Mouse (Mus musculus) thymus, postnatal 14 days (tissue): ENCODE data around the gene Tlx2.

ENCODE experiments used
- DNase-seq: peaks from one replicate; pipeline ENCODE4 v3.0.0; 2021

The Tlx2 gene

DNA sequence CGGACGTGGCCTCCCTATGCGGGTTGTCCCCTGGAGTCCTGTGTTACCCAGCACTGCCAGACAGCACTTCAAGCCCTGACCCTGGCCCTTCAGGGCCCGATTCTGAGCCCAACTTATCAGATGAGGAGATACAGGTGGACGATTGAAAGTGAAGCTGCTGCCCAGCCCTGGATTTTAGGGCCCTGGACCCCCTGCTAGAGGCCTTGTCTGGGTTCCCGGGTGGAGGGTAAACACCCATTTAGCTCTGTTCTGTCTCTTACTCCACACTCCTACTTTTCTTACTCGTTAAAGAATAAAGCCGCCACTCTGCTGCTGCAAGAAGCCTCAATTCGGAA lies 17.8 kb upstream of the Tlx2 start:
- DNase-seq: no peak

DNA sequence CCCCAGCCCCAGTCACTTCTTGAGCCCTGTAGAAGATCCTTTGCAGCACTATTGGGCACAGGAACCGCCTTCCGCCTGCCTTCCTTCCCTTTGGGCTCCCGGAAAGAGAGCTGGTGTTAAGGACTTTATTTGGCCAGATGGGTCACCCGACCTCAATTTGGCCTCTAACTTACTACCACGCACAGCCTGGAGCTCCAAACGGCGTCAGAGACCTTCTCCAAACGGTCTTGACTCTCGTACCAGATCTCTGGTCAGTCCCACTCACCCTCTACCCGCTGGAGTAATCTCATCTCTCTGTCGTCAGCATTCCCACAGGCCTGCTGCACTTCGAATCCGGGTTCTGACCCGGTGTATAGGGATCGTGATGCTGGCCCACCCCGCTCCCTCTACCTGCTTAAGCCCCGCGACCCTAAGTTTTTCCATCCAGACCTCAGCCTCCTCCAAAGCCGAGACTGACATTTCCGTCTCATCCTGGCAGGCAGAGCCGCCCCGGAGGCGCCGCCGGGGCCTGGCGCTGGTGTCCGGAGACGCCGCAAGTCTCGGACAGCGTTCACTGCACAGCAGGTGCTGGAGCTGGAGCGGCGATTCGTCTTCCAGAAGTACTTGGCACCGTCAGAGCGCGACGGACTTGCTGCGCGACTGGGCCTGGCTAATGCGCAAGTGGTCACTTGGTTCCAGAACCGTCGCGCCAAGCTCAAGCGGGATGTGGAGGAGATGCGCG lies 17.3 kb upstream of the Tlx2 start:
- no peak for DNase-seq

DNA sequence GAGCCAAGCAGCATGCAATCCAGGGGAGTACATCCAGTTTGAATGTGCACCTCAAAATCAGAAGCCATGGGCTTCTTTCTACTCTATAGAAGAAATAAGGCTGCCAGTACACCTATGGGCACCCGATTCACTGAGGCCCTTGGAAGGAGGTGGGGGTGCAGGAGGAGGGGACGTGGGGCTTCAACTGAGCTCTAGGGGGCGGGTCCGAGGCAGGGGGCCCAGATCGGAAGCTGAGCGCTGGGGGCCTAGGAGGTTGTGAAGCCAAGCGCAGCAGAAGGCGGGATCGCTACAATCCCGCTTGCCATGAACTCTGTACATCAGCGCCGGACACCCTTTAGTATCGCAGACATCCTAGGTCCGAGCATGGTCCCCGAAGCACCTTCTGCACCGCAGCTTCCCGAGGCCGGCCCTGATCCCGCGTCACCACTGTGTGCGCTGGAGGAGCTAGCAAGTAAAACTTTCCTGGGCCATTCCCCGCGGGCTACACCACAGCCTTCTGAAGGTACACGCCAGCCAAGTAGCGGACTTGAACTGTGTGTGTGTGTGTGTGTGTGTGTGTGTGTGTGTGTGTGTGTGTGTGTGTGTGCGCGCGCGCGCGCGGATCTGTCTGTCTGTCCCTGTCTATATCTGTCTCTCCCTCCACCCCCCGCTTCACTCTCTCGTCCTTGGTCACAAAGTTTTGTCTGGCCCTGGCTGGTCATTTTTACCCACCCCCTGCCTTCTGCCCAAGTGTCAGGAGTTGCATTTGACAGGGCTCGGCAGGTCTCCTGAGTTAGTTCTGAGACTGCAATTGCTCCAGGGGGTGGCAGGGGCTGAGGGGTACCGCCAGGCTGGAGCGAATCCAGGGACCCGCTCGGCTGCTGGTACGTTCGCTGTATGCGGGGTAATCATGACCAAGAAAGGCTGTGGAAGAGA lies 16.3 kb upstream of the Tlx2 start, which contains the start of gene Lbx2:
TSS of gene Lbx2 (plus strand) at position 247 of the 915 bp plus-strand sequence.
- peak; percentile 54 for DNase-seq

DNA sequence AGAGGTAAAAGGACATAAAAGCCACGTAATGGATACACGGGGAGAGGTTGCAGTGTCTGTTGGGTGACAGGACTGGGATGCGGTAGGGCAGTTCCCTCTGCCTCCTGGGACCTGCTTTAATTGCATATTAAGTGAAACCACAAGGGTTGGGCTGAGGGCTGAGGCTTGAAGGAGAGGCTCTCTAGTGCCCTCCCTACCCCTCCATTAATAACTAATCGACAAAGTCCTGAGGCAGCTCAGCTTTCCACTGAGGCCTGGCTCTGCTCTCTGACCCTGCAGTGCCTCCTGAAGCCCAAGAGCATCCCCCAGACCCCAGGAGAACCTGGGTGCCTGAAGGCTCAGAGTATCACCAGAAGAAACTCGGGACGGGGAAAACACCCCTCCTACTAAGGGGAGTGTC lies 14.4 kb upstream of the Tlx2 start:
- no peak for DNase-seq

DNA sequence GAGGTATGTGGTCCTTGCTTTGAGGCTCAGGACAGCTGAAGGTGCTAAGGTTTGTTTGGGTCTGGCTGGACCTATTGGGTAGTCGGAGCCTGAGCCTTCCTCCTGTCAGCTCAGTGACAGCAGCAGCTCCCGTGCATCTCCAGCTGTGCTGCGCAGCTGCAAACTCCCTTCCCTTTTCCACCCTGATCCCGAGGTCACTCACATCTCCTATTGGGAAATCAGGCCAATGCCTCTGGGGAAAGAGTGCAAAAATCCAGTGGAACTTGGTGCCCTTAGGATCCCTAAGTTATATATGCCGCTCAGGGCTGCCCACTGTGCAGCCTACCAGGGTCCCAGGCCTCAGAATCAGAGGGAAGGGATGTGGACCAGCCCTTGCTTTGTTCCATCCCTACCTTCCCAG lies 13.4 kb upstream of the Tlx2 start:
- DNase-seq: no peak

DNA sequence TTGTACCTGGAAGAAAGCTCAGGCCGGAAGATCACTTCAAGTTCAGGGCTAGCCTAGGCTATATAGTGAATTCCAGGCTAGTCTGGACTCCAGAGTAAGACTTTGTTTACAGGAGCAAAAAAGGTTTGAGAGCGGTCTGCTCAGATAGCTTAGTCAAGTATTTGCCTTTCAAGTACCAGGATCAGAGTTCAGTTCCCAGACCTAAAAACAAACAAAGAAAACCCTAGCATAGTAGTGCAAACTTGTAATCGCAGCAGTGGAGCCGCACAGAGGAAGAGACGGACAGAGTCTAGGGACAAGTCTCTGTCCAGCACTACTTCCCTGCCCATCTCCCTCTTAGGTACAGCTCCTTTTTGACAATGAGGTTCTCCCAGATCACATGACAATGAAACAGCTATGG lies 10.1 kb upstream of the Tlx2 start:
- no peak for DNase-seq

DNA sequence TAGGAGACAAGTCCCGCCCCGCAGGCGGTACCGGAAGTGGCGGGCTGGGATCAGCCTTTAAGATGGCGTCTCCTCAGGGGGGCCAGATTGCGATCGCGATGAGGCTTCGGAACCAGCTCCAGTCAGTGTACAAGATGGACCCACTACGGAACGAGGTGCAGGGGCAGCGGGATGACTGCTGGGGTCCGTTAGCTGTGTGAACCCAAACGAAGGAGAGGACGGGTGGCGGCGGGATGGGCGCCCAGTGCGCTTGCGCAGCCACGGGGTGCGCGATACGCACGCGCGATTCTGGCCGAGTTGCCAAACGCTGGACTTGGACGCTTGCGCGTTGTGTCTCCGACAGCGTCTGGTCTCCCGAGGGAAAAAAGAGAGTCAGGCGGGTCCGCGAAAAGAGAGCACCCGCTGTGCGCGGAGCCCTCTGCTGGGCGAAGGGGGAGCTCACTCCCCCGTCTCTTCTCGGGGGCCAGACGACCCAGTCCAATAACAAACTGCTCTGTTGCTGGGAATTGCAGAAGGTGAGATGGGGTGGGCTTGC lies 8.3 kb upstream of the Tlx2 start:
- peak; percentile 100 for DNase-seq

DNA sequence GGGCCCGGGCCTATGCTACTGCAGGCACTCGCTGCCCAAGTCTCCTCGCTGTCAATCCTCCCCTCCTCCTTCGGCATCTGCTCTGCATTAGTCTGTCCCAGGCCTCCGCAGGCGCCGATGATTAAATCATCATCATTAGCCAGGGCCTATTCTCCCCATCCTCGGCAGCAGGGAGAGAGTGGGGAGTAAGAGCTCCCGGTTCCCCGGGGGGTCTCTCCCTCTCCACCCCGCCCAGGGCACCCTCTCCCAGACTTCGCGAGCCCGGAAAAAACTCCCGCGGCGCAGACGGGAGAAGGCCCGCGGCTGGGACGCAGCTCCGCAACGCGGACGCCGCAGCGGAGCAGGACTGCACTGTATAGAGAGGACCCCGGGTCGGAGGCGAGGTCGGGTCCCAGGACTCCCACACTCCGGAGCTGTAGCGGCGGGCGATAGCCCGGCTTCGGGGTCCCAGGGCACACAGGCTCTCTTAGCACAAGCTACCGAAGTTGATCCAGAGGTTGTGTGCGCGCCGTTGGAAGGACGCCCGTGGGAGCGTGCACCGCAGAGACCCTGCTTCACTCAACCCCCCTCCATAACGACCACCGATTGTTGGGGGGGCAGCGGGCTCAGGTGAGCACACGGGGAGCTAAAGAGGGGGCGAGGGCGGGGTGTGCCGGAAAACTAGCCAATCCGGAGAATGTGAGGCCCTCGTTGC lies 7.7 kb upstream of the Tlx2 start, which contains the start of gene Pcgf1:
TSS of gene Pcgf1 (plus strand) at position 240 of the 694 bp plus-strand sequence.
- no peak for DNase-seq

DNA sequence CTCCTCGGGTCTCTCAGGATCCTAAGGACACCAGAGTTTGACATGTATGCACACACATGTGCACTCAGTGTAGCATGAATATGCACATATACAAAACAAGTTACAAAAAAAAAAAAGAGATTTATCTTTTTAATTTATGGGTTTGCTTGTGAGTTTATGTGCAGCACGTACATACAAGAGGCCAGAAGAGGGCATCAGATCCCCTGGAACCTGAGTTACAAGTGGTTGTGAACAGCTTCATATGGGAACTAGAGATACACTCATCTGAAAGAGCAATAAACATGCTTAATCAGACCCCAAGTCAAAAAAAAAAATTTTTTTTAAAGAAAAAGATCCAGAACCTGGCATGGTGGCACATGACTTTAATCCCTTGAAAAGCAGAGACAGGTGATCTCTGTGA lies 4.9 kb upstream of the Tlx2 start:
- peak; percentile 63 for DNase-seq

DNA sequence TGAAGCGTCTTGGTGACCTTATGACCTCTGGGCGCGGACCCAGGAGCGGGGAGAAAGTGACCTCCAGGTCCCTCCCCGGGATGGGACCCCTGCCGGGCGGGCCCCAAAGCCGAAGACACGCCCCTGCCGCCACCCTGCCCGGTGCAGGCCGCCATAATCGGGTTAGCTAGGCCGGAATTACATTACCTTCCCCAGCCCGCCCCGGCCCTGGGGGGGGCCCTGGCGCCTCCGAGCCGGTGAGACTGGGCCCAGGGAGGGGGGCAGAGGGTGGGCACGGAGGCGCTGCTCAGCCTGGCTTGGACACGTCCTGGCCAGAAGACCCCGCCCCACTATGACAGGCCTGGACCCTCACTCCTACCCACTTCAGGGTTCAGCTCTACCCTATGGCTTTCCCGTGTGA lies 1.1 kb upstream of the Tlx2 start:
- DNase-seq: no peak

DNA sequence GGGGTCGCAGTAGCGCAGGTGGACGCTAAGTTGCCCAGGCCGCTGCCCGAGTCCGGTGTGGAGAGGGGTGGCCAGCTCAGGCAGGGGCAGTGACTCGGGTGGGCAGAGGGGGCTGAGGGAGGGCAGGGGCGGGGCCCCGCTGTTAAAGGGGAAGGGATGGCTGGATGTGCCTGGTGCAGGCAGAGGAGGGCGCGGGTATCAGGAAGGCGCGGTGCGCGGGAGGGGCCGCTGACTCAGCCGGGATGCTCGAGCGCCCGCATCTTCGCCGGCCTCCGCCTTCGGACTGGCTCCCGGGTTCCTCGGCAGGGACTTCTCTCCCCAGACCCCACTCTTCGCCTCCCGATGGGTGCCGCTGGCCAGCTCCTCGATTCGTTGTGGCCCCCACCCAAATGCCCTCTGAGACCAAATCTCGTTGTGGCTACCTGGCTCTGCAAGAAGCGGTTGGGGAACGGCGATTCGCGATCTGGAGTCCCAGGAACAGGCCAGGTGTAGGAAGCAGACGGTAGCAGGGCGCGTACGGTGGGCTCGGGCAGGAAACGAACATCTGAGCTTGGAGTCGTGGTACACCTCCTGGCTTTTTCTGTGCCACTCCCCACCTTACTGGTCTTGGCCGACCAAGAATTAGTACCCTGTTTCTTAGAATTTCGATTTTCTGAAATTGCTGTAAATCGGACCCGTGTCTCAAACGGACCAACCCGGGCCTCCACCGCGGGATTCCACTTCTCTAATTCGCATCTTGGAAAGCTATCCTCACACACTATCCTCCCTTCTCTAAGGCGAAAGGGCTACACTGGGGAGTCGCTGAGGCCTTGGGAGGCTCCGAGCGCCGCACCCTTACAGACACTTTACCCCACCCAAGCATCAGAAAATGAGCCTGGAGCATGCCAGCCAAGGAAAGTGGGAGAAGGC lies 472 bp upstream of the Tlx2 start:
- no peak for DNase-seq

DNA sequence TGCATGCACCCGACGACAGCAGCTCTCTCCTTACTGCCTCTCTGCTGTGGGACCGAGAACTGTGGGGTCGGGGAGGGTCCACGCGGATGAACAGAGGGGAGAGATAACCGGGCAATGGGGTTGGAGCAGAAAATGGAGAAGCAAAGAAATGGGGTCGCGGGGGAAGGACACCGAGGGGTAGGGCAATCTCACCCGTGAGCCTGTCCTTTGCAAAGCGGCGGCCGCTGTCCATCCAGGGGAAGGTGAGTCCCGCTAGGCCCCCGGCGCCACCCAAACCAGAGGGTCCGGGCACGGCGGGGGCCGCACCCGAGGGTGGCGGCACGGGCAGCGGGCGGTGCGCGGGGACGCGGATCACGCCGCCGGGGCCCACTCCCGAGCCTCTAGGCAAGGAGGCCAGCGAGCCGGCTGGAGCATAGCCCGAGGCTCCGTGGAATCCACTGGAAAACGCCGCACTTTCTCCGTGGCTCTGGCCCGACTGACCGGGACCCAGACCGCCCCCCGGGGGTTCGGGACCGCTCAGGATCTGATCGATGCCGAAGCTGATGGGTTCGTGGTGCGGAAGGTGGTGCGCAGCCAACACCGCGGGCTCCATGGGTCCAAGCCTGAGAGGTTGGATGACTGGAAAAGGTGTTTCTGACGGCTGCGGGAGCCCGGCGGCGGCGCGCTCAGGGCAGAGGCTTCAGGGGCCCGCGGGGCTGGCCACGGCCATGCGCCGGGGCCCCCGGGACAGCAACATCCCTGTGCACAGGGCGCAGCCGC lies 426 bp downstream of the Tlx2 start:
- DNase-seq: no peak

DNA sequence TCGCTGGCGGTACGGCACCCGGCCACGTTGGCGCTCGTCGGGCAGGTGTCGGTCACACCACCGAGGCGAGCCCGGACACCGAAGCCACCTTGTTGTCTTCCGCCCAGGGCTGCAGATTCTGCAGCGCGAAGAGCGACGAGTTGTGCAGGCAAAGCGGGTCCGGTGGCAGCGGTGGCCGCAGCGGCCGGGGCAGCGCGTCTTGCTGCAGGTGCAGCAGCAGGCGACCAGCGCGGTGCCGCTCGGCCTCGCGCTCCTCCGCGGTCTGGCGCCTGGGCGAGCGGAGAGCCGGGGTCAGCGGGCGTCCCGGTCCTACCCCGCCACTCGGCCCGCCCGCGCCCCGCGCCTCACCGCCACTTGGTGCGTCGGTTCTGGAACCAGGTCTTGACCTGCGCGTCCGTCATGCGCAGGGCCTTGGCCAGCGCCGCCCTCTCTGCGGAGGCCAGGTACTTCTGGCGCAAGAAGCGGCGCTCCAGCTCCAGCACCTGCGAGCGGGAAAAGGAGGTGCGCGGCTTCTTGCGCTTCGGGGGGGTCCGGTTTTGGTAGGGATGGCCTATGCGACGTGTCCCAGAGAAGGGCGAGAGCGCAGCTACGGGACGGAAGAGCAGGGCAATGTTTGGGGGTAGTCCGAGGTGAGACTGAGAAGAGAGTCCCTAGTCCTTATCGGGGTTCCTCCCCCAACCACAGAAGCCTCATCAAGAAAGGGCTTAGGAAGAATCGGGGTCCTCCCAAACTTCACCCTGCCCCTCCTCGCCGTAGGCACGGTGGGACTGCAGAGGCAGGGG lies 1.2 kb downstream of the Tlx2 start:
- no peak for DNase-seq

DNA sequence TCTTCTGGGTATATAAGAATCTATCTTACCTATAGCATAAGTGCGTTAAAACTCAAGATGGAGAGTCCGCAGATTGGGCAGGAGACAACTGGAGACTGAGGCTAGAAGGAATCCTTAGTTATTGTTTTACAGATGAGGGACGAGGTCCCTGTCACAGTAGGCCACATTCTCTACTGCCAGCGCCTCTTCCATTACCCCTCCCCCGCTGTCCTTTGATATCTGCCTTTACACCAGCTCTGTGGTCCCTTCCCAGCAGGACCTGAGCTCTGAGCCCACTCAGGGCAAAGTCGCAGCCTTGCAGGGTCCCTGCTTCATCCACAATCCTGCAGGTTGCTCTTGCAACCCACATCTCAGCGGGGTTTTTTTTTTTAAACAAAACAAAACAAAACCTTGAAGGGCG lies 1.9 kb downstream of the Tlx2 start:
- no peak for DNase-seq

DNA sequence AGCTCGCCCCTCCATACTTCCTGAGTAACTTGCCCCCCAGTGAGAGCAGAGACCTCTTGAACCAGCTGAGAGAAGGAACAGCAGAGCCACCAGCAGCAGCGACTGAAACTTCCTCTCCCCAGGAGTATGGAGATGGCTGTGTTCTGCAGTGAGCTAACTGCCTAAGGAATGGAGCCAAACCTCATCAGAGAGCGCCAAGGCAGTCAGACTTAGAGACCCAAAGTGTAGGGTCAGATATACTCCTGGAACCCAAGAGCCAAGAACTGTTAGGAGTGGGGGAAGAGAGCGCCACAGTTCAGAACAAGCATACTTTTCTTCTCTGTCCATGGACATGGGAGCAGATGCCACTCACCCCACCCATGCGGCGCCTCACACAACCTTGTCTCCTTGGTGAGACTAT lies 3.7 kb downstream of the Tlx2 start:
- no peak for DNase-seq

DNA sequence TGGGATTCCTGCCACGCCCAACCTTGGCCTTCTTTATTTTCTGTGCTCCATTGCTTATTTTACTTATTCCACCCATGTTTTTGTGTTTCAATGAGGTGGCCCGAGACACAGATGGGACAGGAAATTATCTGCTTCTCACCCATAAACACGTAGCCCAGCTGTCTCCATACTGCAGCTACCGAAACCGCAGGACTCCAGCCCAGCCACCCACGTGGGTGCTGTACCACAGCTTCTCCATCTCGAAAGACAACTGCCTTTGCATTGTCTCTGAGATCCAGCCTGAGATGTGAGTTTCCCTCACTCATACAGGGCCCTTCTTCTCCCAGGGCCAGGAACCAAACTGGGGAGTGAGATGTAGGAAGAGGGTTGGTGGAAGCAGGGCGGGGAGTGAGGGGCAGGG lies 4.1 kb downstream of the Tlx2 start:
- peak; percentile 51 for DNase-seq

DNA sequence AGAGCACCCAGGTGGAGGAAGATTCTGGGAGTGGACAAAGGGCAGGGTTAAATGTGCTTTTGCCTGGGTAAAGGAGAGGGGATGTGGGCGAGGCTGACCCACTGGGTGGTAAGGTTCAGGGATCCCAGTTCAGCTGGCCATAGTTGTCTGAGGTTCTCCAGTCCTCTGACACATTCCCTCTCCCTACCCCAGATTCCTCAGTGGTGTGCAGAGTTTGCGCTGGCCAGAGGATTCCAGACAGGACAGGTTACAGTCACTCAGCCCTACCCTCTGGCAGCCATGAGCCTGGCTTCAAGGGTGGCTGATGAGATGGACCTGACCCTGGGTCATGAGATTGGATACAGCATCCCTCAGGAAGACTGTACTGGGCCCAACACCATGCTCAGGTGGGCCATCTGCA lies 11.4 kb downstream of the Tlx2 start:
- DNase-seq: no peak

DNA sequence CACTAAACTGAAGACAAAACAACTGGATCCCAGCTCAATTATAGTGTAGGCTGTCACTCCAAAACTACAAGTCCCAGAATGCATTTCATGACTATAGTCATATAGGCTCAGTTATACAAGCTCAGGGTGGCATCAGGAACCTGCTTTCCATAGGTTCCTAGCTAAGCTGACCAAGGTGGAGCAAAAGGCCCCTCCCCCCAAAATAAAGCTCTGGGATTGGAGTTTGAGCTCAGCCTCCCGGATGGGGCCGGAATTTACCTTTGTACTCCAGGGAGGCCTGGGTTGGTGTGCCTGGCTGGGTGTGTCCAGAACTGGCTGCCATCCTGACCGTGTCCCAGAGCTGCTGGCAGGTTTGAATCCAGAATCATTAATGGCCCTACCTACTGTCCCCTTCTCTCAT lies 12.3 kb downstream of the Tlx2 start, which contains the start of gene Dqx1:
TSS of gene Dqx1 (plus strand) at position 55 of the 400 bp plus-strand sequence.
- DNase-seq: no peak

DNA sequence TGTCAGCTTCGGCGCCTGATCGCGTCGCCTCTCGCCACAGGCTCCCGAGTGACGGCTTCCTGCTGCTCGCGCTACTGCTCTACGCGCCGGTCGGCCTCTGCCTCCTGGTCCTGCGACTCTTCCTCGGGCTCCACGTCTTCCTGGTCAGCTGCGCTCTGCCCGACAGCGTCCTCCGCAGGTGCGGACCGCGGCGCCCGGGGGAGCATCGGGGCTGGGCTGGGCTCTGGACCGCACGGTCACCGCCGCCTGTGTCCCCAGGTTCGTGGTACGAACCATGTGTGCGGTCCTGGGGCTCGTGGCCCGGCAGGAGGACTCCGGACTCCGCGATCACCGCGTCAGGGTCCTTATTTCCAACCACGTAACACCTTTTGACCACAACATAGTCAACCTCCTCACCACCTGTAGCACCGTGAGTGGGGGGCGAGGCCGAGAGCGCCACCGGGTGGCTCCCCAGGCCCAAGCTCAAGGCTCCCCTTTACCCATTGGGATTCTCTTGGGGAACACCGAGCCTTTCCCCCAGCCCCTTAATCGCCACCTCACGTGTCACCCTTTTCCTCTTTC lies 15.1 kb downstream of the Tlx2 start, which contains the start of gene Htra2:
TSS of gene Htra2 (minus strand) at position 403 of the 561 bp plus-strand sequence.
- peak; percentile 74 for DNase-seq
